Mouse (Mus musculus) left cerebral cortex, adult 9 months (tissue): Measurements from ENCODE around the gene Bricd5.

ENCODE experiments used
- DNase-seq, 2 experiments: peaks; one replicate each; pipeline ENCODE4 v3.0.0; 2022; ENCODE audit warnings: low spot score in 2 of 2

The Bricd5 gene

DNA sequence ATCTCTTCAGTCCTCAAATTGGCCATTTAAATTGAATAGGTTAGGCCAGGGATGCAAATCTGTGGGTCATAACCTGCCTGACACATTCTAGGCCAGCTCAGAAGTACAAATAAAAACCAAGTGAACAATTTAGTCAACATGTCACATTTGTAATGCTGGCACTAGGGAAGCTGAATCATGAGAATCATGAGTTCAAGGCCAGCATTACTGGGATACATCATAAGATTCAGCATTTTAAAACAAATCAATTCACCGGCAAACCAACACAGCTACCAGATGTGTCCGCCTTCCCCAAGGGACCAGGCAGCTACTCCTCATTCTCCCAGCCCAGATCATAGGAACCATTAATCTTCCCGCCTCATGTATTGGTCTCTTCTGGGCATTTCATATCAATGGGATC lies 9.8 kb downstream of the Bricd5 start:
- no peak for DNase-seq

DNA sequence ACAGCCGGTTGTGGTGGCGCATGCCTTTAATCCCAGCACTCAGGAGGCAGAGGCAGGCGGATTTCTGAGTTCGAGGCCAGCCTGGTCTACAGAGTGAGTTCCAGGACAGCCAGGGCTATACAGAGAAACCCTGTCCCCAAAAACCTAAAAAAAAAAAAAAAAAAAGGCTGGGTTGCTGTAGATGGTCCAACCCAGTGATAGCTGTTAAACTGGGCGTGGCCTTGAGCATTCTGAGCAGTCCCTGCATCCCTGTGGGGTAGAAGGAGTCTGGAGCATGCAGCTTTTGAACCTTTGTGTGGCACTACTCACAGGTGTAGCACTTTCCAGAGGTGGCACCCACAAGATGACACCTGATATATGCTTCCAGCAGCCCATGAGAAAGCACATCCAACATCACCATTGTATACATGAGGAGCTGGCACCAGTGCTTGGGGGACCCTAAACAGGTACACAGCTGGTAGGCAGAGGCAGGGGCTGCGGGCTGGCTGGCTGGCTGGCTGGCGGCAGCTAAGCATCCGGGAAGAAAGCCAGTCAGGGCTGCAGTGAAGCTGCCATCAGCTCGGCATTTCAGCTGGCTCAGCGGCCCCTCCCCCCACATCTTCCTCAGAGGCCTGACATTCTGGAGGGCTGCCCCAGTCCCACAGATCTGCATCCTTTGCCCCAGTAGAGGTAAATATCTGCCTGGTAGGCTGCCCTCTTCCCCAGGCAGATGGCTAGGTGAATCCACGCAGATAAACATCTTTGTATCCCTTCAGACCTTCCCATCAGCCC lies 11.6 kb downstream of the Bricd5 start:
- no peak for DNase-seq

DNA sequence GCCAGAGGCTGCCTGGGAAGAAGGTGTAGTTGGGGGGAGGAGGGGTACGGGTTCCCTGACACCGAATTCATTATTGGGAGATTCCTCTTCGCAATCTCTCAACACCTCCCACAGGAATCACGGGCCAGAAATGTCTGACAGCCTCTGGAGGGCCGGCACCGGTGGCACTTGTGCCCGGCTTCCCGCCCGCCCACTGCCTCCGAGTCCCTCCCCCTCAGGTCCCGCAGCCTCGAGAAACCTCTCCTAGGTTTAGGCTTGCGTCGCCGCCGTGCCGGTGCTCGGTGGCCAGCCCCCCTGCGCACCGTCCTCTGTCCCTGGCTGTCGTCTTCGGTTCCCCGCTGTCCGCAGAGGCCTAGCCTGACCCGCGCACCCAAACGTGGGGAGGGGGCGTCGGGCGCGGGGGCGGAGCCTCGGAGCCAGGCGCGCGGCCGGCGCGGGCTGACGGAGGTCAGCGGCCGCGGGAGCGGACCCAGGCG lies 14.5 kb downstream of the Bricd5 start, which contains the start of gene Caskin1:
Caskin1 (plus strand) TSS at position 416 of the 476 bp plus-strand sequence.
- peak in 1 of 2 experiments; percentile 62 for DNase-seq

DNA sequence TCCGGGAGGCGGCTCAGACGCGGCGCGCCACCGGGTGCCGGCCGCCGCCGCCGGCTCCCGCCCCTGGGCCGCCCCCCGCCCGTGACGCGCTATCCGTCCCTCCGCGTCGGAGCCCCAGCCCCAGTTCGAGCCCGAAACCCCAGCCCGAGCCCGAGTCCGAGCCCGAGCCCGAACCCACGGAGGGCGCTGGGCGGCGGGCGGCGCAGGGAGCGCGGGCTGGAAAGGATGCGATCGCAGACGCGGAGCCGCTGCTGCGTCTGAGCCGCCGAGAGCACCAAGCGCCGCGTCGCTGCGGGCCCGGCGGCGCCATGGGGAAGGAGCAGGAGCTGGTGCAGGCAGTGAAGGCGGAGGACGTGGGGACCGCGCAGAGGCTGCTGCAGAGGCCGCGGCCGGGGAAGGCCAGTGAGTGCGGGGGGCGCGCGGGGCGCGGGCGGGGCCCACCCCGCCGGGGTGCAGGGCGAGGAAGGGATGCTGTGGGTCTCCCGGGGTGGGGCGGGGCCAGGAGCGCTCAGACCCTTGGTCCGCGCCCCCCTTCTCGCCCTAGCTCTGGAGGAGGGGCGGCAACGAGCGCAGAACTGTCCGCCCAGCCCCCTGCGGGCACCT lies 15.1 kb downstream of the Bricd5 start:
- DNase-seq, result no peak

DNA sequence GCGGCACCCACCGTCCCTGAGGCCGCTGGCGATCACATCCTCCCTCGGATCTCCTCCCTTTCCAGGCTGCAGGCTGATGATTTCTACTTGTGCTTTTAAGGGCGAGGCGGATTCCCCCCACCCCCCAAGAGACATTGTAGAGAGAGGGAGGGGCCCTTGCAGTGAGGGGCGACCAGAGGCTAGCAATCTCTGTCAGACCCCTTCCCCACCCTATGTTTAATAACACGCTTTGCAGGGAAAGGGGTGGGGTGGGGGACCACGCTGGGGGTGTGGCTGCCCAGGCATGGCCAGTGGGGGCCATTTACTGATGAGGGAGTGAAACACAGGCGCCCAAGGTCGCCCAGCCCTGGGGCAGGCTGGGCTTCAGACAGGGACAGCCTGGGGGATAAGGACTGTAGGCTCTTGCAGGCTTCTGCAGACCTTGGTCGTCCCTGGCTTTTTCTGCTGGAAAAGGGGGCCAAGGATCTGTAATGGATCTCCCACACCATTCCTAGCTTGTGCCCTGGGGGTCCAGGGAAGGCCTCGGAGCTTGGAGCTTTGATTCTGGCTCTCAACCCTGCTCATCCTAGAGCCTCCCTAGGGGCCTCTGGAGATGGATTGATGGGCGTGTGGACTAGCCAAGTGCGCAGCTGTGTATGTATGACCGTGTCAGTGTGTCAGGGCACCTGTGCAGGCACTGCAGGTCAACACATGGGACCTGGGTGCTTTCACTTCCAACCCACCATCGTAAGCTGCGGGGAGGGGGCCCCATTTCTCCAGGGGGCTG lies 15.8 kb downstream of the Bricd5 start:
- DNase-seq, result no peak

DNA sequence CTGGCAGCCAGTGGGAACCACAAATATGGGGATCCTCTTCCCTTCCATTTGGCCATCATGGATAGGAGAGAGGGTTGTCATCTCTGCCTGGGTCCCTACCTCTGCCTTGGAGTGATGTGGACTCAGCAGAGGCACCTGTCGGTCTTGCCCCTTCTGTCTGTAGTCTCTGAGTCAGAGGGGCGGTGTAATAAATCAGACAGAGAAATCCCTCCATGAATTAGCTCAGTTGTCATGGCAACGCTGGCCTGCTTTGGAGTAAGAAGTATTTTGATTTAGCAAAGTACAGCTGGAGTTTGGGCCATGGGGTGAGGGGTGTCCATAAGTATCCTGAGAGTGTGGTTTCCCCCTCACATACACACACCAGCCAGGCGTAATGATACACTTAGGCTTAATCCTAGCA lies 16.7 kb downstream of the Bricd5 start:
- DNase-seq, result no peak

DNA sequence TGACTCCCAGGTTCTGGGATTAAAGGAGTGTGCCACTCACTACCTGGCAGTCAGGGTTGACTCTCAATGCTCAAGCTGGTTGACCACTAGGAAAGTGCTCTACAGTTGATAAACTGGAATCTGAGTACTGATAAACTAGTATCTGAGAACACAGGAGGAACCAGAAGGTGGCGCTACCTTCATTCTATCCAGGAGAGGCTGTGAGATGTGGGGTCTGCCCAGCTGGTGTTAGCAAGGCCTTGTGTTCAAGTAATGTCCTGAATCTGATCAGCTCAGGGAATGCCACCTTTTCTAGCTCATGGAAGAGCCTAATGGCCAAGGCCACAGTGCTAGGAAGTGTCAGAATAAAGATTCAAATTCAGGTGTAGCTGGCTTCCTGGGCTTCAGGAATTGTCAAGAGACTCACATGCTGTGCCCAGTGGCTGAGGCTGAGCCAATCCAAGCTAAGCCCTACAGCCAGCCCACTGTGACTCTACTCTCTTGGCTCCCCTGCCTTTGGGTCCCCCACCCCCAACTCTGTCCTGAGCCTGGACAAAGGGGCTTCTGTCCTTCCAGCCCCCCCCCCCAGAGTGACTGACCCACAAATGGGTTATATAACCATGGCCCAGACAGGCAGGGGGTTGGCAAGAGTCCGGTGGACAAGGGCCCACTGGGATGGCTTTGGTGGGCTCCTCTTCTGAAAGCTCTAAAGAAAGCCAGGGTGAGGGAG lies 21.1 kb downstream of the Bricd5 start:
- DNase-seq, result peak in 1 of 2 experiments; percentile 68

DNA sequence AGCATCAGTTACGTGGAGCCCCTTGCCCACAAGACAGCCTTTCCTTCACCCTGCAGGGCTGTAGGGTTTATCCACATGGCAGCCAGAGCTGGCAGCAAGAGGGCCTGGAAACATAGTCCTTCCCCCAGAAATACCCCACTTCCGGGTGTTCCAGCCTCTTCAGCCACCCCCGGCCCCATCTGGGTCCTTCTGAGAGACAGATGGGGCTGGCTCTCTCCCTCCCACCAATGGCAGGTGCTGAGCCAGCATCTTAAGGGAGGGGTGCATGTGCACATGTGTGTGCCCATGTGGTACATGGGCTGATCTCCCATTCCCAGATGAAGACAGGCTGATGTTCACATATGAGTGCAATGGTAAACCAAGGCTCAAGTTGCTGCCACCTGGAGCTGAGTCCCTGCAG lies 21.8 kb downstream of the Bricd5 start:
- peak in 1 of 2 experiments; percentile 79 for DNase-seq

DNA sequence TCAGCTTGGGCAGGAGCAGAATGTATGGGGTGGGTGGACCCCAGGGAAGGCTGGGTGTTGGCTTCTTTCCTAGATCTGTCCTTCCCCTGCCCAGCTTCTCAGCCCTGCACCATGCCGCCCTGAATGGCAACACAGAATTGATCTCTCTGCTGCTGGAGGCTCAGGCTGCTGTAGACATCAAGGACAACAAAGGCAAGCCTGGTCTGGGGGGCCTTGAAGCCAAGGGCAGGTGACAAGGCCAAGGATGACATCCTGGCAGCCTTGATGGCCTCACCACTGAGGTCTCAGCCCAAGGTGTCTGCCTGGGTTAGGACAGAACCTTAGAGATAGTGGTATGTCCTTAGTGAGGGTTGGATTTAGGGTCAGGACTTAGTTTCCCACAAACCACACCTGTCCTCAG lies 22.3 kb downstream of the Bricd5 start:
- DNase-seq, result no peak

DNA sequence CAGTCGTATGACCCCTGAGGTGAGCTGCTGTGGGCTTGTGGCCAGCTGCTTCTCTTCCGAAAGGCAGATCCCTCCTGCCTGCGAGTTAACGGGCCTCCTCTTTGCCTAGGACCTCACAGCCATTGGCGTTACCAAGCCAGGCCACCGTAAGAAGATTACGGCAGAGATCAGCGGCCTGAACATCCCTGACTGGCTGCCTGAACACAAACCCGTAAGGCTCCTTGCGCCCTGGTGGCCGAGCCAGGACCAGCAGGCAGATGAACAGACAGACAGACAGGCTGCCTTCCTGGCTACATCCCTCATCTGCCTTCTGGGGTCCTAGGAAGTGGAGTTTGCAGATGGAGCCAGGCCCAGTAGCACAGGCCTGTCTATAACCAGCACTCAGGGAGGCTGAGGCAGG lies 28.5 kb downstream of the Bricd5 start:
- DNase-seq, result no peak

DNA sequence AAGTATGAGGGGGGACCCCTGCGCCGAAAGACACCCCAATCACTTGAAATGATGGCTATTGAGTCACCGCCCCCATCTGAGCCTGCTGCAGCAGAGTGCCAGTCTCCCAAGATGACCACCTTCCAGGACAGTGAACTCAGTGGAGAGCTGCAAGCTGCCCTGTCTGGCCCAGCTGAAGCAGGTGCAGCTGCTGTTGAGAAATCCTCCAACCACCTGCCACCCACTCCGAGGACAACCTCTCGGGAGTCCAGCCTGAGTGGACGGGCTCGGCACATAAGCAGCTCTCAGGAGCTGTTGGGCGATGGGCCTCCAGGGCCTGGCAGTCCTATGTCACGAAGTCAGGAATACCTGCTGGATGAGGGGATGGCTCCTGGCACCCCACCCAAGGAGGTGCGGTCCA lies 30.4 kb downstream of the Bricd5 start:
- no peak for DNase-seq

DNA sequence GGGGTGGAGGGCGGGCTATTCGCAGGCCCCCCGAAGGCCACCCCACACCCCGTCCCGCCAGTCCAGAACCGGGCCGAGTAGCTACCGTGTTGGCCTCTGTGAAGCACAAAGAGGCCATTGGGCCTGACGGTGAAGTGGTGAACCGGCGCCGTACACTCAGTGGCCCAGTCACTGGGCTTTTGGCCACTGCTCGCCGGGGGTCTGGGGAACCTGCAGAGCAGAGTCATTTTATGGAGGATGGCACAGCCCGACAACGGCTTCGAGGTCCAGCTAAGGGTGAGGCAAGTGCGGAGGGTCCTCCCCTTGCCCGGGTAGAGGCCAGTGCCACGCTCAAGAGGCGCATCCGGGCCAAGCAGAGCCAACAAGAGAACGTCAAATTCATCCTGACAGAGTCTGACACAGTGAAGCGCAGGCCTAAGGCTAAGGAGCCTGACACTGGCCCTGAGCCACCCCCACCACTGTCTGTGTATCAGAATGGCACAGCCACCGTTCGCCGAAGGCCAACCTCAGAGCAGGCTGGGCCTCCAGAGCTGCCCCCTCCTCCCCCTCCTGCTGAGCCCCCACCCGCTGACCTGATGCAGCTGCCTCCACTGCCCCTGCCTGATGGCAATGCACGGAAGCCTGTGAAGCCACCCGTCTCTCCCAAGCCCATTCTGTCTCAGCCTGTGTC lies 31.7 kb downstream of the Bricd5 start:
- DNase-seq, result no peak

DNA sequence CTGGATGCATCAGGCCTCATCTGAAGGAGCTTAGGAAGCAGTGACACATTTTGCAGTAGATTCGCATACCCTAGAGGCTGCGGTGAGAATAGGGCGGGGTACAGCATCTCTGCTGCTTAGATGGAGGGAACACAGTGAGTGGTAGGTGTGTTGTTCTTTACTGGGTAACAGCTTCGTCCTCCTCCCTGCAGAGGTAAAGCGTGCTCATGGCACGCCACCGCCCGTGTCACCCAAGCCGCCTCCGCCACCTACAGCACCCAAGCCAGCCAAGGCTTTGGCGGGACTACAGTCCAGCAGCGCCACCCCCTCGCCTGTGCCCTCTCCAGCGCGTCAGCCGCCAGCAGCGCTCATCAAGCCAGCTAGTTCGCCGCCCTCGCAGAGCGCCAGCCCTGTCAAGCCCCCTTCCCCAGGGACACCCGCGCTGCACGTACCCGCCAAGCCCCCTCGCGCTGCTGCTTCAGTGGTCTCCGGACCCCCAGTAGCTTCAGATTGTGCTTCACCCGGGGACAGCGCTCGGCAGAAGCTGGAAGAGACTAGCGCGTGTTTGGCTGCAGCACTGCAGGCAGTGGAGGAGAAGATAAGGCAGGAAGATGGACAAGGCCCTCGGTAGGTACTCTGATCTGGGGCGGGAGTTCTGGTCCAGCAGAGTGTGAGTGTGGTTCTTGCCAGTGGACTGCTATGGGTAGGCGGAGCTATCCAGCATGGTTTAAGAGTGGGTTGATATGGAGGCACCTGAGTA lies 32.8 kb downstream of the Bricd5 start:
- DNase-seq, result peak in 1 of 2 experiments; percentile 76

DNA sequence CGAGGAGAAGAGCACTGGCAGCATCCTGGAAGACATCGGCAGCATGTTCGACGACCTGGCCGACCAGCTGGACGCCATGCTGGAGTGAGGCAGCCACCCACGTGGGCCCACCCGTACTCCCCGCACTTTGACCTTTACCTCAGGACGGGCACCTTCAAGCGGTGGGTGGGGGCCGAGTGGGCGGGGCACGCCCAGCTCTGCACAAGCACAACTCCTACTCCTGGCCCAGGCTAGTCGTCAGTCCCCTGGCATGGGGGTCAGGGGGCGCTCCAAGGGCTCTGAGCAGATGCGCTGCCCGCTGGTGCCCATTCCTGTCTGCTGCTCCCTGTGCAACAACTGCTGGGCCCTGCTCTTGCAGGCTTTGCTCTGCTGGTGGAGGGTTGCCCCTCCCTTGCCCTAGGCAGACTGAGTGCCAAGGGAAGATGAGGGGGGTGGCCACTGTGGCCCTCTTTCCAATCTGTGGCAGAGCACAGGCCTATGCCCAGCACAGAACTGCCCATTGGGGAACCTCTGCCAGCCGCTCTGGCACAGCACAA lies 33.5 kb downstream of the Bricd5 start:
- no peak for DNase-seq

DNA sequence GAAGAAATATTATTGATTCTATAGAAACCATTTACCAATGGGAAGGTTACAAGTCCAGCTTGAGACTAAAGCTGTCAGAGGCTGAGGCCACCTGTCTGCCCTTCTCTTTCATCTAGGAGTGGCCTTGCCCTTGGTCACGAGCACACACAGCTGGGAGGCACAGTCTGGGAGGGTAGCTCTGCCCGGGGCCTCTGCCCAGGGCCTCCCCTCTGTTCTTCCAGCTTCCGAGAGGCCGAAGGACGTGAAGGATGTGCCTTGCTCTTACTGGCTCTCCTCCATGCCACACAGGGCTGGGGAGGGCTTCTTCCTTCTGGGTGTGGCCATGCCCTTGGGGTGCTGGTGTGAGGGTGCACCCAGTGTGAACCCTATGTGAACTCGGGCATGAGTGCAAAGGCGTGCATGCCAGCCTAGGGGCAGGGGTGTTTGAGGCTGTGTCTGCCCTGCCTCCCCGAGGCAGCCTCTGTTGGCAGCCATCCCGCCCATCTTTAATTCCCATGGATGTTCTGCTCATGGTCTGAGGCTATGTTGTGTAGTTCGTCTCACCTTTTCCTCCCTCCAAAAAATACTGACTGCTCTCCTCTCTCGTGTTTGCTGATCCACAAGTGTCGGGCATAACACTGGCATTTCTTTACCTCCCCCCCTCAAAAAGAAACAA lies 34.2 kb downstream of the Bricd5 start:
- DNase-seq, result no peak

DNA sequence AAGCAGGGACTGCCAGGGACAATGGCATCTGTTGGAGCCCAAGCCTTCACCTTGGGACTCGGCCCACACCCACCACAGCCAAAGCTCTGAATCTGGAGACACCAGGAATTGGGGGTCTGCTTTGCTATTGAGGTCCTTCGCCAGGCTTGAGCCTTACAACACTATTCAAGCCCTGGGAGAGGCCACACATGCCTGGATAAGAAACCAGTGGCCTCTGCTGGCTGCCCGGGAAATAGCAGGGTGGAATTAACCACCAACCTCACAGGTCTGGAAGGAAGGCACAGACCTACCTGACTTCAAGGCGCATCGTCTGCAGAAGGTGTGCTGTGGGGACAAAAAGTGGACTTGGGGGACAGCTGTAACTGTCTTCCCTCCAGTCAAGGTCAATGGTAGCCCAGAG lies 39.9 kb downstream of the Bricd5 start:
- peak in 1 of 2 experiments; percentile 81 for DNase-seq

DNA sequence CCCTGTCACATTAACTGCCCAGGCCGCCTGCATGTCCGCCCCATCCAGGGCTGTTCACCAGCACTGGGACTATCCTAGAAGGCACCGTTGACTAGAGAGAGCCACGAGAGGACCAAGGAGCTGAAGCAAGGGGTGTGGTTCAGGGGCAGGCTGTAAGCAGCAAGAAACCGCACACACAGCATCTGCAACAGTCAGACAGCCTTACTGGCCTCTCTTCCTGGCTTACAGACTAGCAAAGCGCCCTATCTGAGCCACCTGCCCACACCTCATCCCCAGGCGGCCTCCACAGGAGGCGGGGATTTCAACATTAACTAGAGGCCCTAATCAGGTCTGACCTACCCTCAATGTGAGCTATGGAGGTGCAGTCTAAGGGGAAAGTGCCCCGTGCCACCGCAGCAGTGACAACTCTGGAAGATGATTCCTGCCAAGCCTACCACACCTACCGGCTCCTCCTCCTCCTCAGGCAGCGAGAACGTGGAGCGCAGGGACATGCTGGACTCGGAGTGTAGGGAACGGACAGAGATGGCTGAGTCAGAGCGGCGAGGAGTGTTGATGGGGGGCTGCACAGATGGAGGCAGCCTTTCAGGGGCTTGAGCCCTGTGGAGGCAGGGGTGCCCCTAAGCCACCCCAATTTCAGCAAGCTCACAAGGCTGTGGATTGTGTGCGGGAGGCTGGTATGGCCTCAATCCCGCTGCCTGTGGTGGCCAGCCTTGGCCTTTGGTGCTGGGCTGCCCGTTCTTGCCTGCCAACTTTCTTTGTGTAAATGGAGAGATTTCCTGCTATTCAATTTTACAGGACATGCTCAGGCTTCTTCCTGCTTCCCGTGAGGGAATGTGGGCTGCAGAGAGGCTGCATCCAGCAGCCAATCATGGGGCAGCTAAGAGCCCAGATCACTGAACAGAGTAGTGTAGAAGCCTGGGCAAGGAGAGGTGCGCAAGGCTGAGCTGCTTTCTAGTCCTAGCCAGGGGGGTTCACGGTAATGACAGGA lies 40.9 kb downstream of the Bricd5 start:
- DNase-seq, result no peak

DNA sequence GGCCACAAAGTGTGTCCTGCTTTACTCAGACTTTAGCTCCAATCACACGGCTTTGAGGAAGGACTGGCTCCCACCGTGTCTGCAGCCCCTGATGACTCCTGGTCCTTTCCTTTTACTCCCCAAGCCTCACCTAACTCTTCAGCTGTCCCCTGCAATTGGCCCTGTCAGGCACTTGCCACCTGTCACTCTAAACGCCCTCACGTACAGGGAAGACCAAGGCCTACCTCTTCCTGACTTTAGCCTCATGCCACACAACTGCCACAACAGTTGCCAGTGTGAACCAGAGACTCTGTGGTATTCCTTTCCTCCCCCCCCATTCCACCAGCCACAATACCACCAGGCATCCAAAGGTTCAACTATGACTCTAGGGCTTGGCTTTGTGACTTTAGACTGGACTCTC lies 46.8 kb downstream of the Bricd5 start:
- no peak for DNase-seq

DNA sequence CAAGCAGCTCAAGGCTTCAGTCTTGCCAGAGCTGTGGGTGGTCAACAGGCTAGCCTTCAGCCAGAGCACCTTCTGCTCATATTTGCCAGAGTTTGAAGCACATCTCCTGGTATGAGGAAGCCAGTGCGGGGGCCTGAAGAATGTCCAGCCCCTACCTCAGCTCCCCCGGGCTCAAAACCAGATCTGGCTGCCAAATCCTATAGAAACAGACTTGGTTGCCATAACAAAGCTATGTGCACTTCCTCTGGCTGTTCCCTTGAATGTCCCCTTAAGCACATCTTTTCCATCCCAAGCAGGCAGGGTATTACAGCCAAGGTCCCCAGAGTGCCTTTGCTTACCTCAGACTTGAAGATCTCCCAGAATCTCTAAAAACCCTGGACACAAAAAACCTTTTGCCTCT lies 51.0 kb downstream of the Bricd5 start:
- DNase-seq, result no peak
